Mouse (Mus musculus) layer of hippocampus, adult 8-10 months (tissue): Measurements from ENCODE around the gene Apol6. TPM values are rescaled to one million over a fixed set of nuclear protein-coding genes. Genes with fewer than 3 reads are reported as not detected.
A peak's percentile ranks its signal among the peaks of the same experiment; 100 is the strongest.

Experiments used
- DNase-seq, 2 experiments: peaks; one replicate each; pipeline ENCODE4 v3.0.0; 2022; ENCODE audit warnings: low spot score in 2 of 2
- total RNA-seq, 4 experiments: library from RNA; stranded (reverse); gene quantifications; 2 replicates each; pipeline ENCODE4 v1.2.4; 2022

The Apol6 gene
- total RNA-seq: under 1 TPM in 1 of 4 experiments, not detected in 3; 0.47 TPM

DNA sequence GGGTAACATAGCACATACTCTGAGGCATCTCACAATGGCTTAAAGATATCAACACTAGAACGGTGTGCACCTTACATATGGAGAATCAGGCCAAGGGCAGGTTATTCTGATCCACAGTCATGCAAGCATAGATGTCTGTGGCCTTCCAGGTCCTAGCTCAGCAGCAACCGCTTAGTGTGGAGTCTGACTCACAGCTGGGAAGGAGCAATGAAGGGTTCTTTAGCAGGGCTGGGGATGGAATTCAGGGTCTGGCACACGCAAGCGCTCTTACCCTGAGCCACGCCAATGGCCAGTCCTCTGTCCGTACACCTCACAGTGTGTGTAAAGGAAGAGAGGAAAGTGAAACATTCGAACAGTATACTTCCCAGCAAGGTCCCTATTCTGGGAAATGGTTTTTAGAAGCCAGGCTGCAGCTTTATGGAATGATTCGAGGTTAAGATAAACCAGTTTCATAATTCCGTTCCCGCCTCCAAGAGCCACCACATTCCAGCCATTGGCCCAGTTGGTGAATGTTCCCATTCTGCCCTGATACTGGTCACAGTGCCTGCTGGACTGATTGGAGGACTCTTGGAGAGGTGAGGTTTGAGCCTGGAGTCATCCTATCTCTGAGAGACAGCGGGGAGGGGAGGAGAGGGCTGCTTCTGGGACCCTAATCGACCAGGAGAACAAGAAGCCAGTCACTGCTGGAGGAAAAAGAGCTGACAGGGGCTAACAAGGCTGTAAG is at the start of gene Apol6:
Apol6 (plus strand) TSS at position 133 of the 724 bp plus-strand sequence.
- DNase-seq: no peak

DNA sequence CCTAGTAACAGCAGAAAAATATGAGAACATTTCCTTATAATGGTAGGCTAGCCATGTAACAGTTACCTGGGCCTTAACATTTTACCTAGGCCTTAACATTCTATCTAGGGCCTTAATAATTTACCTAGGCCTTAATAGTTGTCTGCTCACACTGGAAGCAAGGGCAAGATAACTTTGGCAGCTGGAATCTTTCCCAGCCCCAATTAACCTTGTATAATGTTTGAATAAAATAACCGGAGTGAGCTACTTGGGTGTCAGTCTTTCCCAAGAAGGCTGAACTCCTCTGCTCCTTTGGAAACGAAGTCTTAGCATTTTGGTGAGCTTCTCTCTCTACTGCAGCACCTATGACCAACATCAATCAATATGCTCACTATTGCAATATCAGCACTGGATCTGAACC is 46.5 kb upstream of the Apol6 start:
- no peak for DNase-seq

DNA sequence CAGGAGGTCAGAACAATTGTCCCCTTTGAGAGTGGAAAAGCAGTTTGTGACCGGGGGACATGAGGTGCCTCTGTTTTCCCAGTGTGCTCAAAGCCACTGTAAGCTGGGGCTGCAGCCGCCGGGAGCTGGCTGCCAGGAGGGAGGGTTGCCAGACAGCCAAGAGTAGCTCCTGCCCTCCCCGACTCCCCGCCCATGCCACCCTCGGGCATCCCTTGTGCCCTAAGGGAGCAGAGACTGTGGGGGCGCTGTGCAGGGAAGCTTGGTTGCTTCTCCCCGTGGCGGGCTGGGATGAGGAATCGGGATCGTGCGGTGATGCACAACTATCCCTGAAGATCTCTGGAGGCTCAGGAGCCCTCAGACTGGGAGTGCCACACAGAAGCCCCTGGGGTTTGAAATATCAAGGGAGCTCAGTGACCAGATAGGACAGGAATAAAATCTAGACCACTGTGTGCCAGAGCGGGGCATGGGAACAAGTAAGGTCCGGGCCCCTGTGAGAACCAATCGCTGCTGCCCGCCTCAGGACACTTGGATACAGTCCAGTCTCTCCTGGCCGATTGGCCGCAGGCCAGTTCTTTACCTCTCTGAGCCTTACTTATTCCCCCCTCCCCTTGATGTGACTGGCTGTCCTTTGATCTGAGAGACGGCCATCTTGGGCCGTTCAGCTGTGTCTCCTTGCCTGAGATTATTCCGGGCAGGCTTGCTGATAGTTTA is 45.5 kb upstream of the Apol6 start:
- DNase-seq: no peak

DNA sequence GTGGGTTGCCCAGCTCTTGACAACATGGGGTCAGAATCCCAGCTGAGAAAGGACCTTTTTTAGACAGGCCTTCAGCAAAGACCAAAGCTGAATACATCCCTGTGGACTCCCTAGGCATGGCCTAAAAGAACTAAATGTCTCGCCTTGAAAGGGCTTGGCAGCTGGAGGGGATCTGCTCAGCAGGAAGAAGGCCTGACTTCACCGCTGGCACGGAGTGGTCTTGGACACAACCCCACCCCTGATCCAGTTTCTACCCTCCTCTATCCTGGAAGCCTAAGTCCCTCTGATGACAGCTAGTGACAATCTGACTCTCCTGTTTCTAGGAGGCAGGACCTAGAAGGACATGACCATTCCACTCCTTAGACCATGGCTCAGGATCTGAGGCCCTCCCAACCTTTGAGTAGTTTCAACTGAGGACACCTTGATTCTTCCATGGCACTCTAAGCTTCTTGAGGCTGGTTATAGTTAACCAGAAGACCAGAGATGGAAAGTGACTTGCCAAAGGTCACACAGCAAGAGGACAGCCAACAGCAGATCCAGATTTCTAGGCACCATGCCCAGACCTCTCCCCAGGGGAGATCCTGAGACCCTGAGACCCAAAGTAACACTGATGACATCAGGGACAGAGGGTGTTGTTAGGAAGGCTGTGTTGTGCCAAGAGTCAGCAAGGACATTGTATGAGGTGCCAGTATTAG is 41.2 kb upstream of the Apol6 start:
- DNase-seq: no peak

DNA sequence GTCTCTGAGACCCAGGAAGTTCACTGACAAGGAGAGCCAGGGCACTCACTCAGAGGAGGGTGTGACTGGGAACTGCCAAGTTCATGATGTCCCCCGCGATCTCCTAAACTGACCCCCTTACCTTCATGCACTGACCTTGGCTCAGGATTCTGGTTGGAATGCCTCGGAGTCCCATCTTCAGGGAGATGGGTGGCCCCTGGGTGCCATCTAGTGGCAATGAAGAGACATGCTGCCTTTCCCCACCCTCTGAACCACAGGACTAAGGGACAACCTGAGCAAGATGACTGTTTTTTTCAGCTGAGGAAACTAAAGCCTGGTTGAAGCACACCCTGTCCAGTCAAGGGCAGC is 40.7 kb upstream of the Apol6 start:
- DNase-seq: peak in 1 of 2 experiments; percentile 61

DNA sequence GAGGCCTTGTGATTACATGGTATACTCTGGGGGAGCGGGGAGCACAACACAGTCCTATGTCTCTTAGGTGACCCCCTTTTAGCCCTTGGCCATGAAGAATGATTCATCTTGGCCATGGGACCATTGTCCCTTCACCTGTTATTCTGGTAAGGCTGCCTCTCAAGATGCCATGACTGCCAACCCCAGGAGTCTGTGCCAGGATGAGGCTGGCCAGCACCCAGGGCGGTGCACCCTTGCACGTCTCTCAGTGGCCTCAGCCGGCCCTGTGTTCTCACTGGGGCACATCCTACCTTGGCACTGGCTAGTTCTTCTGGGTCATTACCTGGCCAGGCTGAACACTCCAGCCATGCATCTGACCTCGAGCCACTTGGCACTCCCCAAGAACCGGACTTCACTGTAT is 35.7 kb upstream of the Apol6 start:
- no peak for DNase-seq

DNA sequence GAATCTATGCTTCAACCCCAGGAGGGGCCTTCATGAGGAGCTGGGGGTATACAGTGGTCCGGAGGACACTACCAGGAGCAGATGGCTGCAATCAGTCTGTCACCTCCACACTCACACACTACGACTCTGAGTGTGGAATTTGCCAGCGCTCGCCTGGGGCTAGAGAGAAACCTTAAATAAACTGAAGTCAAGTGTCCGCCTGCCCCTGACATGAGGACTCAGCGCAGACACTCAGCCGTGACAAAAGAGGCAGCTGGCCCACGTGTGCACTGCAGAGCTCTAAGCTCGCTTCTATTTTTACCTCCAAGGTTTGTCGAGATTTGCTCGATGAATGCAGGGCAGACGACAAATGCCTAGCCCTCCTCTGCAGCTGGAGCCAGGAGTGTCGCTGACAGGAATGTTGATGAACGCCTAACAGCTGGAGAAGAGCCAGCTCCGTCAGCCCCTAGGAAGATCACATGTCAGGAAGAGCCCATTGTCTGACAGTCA is 30.7 kb upstream of the Apol6 start:
- DNase-seq: no peak

DNA sequence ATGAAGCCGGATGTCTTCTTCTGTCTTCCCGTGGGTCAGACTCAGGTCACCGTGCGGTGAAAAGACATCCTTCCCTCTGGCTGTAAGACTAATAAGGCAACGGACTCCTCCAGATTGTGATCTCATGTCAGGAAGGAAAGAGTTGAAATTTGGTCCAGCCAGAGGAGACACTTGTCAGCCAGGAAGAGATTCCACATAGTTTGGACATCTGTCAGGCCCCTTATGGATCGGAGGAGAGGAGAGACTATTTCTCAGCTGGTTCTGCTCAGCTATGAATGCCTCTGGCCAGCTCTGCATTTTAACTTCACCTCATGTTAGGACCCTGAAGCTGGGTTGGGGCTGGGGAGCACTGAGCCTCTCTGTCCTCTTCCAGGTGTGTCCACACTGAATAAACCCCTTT is 30.1 kb upstream of the Apol6 start:
- DNase-seq: no peak

DNA sequence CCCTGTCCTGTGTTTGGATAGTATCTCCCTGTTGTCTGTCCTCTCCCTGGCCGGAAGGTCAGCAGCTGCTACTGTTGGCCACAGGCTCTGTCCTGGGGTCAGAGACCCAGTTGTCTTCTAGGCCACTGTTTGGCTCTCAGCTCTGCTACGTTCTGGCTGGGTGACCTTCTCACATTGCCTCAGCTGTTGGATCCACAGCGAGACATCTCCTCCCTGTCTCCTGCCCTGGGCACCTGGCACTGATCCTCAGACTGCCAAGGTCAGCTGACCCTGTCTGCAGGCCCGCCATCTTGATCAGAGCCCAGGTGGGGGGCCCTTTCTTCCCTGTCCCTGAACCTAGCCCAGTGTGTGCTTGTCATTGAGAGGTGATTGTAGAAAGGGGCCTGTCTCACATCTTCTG is 29.5 kb upstream of the Apol6 start:
- DNase-seq: no peak

DNA sequence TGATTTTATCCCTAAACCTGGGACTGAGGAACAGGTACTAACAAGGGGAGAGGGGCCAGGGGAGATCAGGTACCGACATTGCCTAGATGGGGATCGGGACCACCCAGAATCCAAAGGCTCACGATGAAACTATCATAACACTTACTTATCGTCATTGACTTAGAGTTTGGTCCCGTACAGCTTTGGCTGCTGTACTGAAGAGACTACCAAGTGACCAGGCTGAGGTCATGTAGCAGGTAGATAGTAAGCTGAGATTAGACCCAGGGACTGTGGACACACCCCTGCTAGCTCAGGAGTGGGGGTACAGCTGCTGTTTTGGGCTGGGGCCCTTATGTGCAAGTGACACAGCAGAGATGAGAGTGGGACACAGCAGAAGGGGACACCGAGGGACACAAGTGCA is 28.0 kb upstream of the Apol6 start:
- DNase-seq: no peak

DNA sequence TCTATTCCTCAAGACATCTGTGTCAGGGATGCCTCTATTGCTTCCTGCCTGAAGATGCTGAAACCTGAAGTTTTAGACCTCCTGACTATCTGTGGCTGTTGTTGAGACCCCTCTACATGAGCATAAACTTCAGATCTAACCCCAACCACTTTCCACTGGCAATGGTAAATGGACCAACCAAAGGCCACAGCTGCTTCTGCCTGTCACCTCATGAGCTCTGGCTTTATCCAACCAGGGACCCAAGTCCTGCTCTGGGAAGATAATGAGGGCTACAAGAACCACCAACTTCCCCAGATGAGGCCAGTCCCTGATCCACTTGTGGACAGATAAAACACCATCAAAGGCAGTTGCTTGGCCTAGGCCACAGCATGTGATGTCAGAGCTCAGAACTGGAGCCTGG is 26.6 kb upstream of the Apol6 start:
- DNase-seq: no peak

DNA sequence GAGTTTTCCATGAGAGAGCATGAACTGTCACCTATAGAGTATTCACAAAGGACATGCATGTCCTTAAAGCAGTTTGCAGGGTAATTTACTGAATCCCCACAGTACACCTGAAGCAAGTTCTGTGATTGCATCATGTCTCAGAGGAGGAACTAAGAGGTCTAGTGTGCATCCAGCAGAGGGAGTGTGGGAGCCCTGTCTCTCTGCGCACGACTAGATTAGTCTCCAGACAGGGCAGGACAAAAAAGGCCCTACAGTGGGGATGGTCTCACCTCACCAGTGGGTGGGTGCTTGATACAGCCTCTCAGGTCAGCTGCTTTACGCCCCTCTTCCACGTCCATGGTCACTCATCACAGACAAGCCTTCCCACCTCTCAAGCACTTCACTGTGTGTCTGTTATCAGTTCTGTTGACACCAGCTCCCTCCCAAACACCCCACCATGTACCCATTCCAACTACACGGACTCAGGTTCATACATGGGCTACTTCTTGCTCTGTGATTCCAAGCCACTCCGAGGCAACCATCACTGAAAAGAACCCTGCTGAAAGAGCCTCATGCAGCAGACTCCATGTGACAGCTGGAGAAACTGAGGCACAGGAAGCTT is 25.7 kb upstream of the Apol6 start:
- DNase-seq: no peak

DNA sequence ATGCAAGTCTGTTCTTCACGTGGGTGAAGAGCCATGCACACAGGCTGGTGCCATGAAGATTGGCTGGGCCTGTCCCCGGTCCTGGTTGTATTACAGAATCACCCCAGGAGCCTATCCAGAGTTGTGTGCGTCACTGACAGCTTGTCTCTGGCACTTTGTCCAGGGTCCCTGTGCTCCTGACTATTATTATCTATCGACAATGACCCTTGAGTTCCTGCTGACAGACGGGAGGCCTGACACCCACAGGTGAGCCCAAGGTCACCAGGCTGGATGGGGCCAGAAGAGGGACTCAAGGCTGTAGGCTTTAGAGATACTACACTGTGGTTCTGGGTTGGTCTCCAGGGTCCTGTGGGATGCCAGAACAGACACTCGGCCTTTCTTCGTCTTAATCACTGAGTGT is 25.0 kb upstream of the Apol6 start:
- no peak for DNase-seq

DNA sequence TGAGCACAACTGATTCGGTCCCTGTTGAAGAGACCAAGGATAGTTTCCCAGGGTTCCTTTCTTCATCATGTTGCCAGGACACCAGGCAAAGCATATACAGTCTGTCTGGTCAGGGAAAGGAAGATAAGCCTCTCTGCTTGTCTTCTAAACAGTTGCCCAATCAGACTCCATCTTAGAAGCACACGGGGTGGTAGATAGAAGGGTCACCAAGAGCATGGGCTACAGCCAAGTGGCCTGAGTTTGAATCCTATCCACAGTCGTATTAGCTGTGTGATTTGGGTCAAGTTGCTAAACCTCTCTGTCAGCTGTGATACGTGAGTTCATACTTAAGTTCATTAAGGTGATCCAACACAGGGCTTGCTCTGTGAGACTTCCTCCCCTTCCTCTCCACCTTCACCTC is 24.4 kb upstream of the Apol6 start:
- no peak for DNase-seq

DNA sequence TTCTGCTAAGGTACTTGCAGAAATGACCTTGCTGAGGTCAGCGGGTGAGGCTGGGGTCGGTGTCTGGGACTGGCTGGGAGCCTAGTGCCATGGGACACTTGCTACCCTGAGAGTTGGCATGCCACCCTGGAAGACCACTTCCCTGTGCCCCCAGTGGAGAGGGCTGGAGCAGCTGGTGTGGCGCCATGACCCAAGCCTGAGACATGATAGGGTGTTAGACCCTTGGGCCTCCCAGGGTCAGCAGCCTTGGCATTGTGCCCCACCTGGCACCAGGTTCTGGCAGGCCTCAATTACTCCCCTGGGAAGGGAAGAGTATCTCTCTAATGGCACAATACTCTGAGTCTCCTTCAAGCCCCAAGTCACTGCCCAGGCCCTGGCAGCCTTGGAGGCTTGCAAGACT is 23.5 kb upstream of the Apol6 start:
- DNase-seq: no peak

DNA sequence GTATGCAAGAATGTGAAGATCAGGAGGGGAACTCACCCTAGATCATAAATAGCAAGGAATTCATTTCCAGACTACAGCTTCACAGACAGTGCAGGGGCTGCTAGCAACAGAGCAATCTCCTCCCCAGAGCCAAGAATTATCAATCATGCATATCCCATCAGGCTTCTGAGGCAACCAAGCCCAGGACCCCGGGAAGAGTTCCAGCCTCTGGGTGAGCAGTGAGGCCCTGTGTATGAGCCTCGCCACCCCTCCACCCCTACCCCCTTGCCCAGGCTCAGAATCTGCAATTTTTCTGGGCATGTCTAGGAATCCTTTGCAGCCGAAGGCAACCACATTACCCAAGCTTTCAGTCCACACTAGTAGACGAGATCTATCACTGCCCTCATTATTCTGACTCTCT is 22.7 kb upstream of the Apol6 start:
- DNase-seq: no peak

DNA sequence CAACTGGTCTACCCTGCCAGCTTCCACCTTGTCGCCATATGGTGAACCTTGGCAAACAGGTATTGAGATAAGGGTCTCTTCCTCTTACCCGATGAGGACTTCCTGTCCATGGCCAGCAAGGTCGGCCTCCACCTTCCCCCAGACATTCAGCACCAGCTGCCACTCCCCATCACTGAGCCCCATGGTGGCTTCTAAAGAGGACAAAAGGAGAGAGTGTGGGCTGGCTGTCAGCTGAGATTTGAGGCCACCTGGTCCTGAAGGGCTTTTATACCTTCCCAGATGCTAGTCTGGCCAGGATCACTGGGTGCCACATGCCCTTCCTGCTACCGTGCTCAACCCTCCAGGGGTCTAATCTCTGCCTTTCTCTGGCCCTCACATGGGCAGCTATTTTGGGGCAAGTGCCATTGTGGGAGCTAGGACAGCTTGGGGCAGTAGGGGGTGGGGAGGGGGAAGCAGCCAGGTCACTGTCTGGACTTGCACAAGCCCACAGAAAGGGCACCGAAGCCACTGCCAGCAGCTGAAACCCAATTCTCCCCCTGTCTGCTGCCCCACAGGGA is 22.1 kb upstream of the Apol6 start:
- DNase-seq: no peak

DNA sequence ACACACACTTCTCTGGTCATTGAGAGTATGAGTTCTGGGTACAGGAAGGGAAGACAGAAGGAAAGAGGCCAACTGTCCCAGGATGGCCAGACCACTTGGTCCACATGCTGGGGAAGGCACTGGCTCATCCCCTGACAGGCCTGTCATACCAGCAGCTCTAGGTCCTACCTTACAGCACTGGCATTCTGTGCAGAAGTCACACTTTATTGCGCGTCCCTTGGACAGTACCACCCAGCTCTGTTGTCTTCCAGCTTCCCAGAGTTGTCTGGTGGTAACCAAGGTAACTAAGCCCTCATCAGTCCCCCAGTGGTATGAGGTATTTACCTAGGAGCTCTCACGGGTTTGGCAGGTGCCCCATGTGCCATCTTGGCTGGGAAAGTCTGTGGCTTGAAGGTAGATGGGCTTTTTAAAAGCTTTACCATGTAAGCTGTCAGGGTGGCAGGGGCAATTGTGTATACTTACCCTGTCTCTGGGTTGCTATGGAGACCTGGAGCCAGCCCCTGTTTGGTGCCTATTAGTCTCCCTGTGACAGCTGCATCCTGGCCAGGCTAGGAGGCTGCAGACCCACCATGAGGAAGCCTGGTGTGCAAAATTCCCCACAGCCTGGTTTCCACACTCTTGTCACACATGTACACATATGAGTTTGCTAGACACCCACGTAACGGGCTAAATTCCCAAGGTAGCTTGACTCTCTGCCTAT is 18.5 kb upstream of the Apol6 start:
- DNase-seq: no peak

DNA sequence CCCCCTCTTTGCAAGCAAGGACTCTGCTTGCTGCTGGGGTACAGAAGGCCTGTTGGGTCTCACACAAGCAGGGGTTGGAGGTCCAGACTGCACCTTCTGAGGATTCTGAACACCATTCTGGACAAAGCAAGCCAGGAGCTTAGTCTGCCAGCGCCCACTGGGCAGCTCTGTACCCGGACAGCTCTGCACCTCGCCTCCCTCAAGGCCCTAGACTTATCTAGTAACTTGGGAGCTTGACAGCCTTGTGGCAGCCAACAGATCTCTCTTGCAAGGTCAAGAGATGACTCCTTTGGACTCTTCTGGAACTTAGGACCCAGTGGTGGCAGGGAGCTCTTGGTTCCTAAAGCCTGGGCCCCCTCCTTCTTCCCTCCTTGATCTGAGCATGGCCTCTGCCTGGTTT is 17.4 kb upstream of the Apol6 start:
- DNase-seq: no peak

DNA sequence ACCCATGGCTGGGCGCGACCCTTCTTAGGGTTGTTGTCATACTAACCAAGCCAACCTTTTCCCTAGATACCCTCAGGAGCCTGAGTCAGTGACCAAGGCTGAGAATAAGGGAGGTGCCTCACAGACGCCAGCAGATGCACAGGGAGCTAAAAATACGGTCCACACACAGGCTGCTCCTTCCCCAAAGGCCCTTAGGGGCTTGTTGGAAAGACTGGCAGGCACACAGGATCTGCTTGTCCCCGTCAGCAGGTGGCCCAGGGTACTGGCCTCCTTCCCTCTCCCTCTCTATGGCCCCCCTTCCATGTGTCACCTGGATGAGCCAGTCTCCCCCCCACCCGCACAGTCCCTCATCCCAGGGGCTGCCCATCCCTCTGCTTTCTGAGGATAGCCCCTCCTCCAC is 16.9 kb upstream of the Apol6 start:
- no peak for DNase-seq

DNA sequence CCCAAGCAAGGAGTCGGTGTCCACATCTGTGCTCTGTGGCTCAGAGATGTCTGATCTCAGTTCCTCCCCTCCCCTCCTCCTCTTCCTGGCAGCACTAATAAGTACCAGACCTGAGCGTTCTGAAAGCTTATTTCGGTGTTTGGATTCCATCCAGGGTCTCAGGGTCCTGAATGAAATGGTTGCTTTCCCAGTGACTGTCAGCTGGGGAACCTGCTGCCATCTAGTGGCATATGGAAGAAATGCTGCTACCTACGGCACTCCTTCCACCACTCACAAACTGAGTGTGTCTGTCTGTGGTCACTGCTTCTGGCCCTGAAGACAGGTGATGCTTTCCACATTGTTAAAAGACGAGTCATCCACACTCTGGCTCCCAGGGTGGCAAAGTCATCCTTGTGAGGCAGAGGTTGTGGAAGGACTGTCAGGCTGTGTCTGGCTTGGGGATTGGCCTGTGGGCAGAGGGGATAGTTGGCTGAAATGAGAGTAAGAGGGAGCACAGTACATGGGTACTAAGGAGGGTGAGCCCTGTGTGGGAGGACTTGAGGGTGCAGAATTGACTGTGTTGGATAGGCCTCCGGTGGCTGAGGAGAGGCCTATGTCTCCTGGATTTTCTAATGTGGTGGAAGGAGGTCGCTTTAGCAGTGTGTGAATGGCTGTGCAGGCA is 15.1 kb upstream of the Apol6 start:
- DNase-seq: peak in 1 of 2 experiments; percentile 54
